Mouse (Mus musculus): ENCODE results near the gene Gm17332. TPM values are rescaled to one million over a fixed set of nuclear protein-coding genes. Genes with fewer than 3 reads are reported as not detected.
"Not testable (repeated sequence)": the region's sequence is repeated elsewhere in the genome, so short reads cannot be mapped to it uniquely, and the experiment has no call there.

Gm17332 gene
- polyA plus RNA-seq, 1 experiment, result not detected

DNA sequence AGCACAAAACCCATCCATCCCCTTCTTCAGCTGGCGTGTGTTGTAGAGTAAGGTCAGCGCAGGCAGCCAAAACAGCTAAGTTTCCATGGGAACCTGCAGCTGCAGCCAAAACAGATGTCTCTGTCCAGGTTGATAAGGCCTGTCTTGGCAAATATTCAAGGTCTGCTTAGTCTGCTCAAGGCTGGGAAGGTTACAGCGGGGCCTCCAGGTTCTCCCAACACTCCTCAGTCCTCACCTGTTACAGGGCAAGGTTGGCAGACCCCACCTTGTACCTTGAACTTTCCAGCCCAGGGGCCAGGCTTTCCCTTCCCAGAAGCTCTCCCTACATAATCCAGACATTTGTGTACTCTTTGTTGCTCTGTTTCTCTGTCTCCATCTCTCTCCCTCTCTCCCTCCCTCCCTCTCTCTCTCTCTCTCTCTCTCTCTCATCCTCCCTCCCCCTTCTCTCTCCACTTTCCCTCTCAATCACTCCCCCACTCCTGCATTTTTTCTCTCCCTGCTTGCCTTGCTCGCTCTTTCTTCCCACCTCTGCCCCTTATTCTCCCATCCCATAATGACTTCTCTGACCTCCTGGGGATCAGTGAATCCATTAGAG is 12.1 kb downstream of the Gm17332 start:
- DNase-seq, result no peak
- no peak overlapping the region for H3K27ac ChIP-seq (ENCODE audit: control insufficient read depth, insufficient read depth, low read length)

DNA sequence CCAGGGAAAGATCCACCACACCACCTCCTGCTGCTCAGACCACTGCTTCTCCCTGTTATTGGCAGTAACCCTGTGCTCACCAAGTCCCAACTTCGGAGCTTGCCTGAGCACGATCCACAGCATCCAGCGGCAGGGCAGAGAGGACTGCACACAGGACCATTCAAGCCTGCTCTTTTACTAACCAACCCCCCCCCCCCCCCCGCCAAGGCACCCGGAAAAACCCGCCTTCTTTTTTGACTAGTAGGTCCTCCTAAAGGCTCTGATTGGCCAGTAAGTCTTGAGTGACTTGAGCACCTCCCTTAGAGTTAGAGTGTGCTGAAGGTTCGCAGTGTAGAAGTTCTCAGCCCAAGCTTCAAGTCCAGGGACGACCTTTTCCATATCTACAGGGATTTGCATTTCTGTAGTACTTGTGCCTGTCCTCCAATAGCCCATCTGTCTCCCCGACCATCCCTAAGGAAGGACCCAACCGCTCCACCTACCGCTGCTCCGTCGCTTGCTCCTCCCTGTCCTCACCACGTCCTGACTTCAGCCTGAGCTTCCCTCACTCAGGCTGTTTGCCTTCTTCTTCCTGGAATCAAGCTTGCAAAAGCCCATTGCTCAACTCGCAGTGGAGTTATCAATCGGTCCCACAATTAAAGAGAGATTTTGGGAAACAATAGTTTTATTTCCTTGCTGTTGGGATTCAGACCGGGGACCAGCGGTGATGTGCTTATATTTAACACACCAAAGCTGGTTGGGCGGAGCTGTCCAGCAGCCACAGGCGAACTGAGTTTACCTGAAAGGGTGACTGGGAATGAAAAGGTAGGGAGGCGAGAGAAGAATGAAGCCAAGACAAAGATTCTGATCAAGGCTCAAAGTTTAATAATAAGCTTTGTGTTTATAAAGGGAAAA is 12.9 kb downstream of the Gm17332 start:
- H3K27ac ChIP-seq (ENCODE audit: control insufficient read depth, insufficient read depth, low read length), result no peak overlapping the region

More for the DNA sequence above, 12.1 kb downstream of the Gm17332 start:
- Histone ChIP-seq H3K4me3 (ENCODE audit: control insufficient read depth, insufficient read depth, low read length) (no peak overlapping the region), H3K36me3 (ENCODE audit: control insufficient read depth, insufficient read depth, low read length) (no peaks in the 10 kb centered on the region), H3K4me1 (replicated peaks; ENCODE audit: control insufficient read depth, insufficient read depth, low read length) (no peaks in the 10 kb centered on the region), H3K27me3 (ENCODE audit: control insufficient read depth, insufficient read depth, low read length) (no peaks in the 10 kb centered on the region)
- TF ChIP-seq CTCF (IDR thresholded peaks at IDR 0.05; ENCODE audit: borderline replicate concordance, control insufficient read depth, extremely low read depth, insufficient read depth, low read length, poor library complexity) (no peak), POLR2A (IDR thresholded peaks at IDR 0.05; ENCODE audit: control insufficient read depth, extremely low read depth, insufficient read depth, low read length, poor library complexity) (no peak)
- 21% methylated on average over 4 of the region's 4 CpGs for WGBS

GRCm38 (mm10) chr11:31168831-31169160 is 13.5 kb downstream of the Gm17332 start:
- no peak for TF ChIP-seq CTCF (IDR thresholded peaks at IDR 0.05; ENCODE audit: borderline replicate concordance, control insufficient read depth, extremely low read depth, insufficient read depth, low read length, poor library complexity)
- TF ChIP-seq POLR2A (IDR thresholded peaks at IDR 0.05; ENCODE audit: control insufficient read depth, extremely low read depth, insufficient read depth, low read length, poor library complexity), result no peak
- Histone ChIP-seq H3K27ac (ENCODE audit: control insufficient read depth, insufficient read depth, low read length) (no peak overlapping the region), H3K4me3 (ENCODE audit: control insufficient read depth, insufficient read depth, low read length) (no peak overlapping the region), H3K36me3 (ENCODE audit: control insufficient read depth, insufficient read depth, low read length) (no peaks in the 10 kb centered on the region), H3K27me3 (ENCODE audit: control insufficient read depth, insufficient read depth, low read length) (no peaks in the 10 kb centered on the region), H3K4me1 (replicated peaks; ENCODE audit: control insufficient read depth, insufficient read depth, low read length) (no peaks in the 10 kb centered on the region)
- no peak for DNase-seq
- 57% methylated on average over 2 of the region's 2 CpGs for WGBS

More for the DNA sequence above, 12.9 kb downstream of the Gm17332 start:
- no peak for TF ChIP-seq POLR2A (IDR thresholded peaks at IDR 0.05; ENCODE audit: control insufficient read depth, extremely low read depth, insufficient read depth, low read length, poor library complexity)
- TF ChIP-seq CTCF (IDR thresholded peaks at IDR 0.05; ENCODE audit: borderline replicate concordance, control insufficient read depth, extremely low read depth, insufficient read depth, low read length, poor library complexity), result no peak
- no peak for DNase-seq
- Histone ChIP-seq H3K27me3 (ENCODE audit: control insufficient read depth, insufficient read depth, low read length) (no peaks in the 10 kb centered on the region), H3K36me3 (ENCODE audit: control insufficient read depth, insufficient read depth, low read length) (no peaks in the 10 kb centered on the region), H3K4me1 (replicated peaks; ENCODE audit: control insufficient read depth, insufficient read depth, low read length) (no peaks in the 10 kb centered on the region), H3K4me3 (ENCODE audit: control insufficient read depth, insufficient read depth, low read length) (no peak overlapping the region)
- WGBS, result 7% methylated on average over 21 of the region's 21 CpGs

GRCm38 (mm10) chr11:31157021-31157420 is 25.2 kb downstream of the Gm17332 start:
- TF ChIP-seq POLR2A (IDR thresholded peaks at IDR 0.05; ENCODE audit: control insufficient read depth, extremely low read depth, insufficient read depth, low read length, poor library complexity), result no peak
- TF ChIP-seq CTCF (IDR thresholded peaks at IDR 0.05; ENCODE audit: borderline replicate concordance, control insufficient read depth, extremely low read depth, insufficient read depth, low read length, poor library complexity), result no peak
- Histone ChIP-seq H3K36me3 (ENCODE audit: control insufficient read depth, insufficient read depth, low read length) (no peaks in the 10 kb centered on the region), H3K27me3 (ENCODE audit: control insufficient read depth, insufficient read depth, low read length) (no peaks in the 10 kb centered on the region), H3K4me1 (replicated peaks; ENCODE audit: control insufficient read depth, insufficient read depth, low read length) (no peaks in the 10 kb centered on the region), H3K4me3 (ENCODE audit: control insufficient read depth, insufficient read depth, low read length) (no peak overlapping the region), H3K27ac (ENCODE audit: control insufficient read depth, insufficient read depth, low read length) (no peak overlapping the region)
- WGBS, result 90% methylated on average over 3 of the region's 3 CpGs
- no peak for DNase-seq

DNA sequence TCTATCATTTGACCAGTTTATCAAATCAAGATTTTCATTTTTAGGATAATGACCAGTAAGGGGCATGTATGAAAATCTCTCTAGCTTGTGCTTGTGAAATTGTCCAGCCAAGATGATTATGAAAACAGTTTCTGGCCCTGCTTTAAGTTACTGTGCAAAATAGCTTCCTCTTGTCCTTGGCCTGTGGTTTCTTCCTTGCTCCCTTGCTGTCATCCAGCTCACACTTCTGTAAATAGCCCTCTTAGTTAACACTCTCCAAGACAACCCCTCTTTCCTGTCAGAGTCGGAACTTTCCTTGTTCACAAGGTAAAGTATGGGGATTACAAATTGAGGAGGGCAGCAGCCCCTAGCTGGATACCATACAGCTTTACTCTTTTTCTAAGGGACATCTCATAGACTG is 43.9 kb downstream of the Gm17332 start:
- H3K27me3 ChIP-seq (ENCODE audit: control insufficient read depth, insufficient read depth, low read length); H3K27ac ChIP-seq (ENCODE audit: control insufficient read depth, insufficient read depth, low read length); H3K4me3 ChIP-seq (ENCODE audit: control insufficient read depth, insufficient read depth, low read length); DNase-seq; H3K4me1 ChIP-seq (replicated peaks; ENCODE audit: control insufficient read depth, insufficient read depth, low read length); H3K36me3 ChIP-seq (ENCODE audit: control insufficient read depth, insufficient read depth, low read length): not testable (repeated sequence)
- 37% methylated on average over 1 of the region's 1 CpGs for WGBS

DNA sequence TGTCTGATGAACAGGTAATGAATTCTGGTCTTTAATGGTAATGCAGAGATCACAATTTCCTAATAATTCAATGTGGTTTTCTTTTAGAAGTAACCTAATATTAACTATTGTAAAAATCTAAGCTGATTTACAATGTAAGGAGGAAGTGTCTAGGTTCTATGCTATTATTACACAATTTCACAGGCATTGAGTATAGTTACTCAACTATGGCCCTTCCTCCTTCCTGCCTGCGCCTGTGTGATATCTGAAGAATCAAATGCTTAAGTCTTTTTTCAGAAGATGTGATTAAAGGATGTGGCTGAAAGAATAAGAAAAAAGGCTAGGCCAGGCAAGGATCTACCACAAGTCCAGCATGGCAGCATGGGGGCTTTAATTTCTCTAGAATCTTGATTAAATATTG is 47.4 kb downstream of the Gm17332 start:
- 97% methylated on average over 1 of the region's 1 CpGs for WGBS
- not testable (repeated sequence) for DNase-seq; H3K4me3 ChIP-seq (ENCODE audit: control insufficient read depth, insufficient read depth, low read length); H3K4me1 ChIP-seq (replicated peaks; ENCODE audit: control insufficient read depth, insufficient read depth, low read length); H3K27ac ChIP-seq (ENCODE audit: control insufficient read depth, insufficient read depth, low read length); H3K27me3 ChIP-seq (ENCODE audit: control insufficient read depth, insufficient read depth, low read length); H3K36me3 ChIP-seq (ENCODE audit: control insufficient read depth, insufficient read depth, low read length)

- not testable (repeated sequence) for H3K4me1 ChIP-seq (replicated peaks; ENCODE audit: control insufficient read depth, insufficient read depth, low read length); H3K4me3 ChIP-seq (ENCODE audit: control insufficient read depth, insufficient read depth, low read length); H3K36me3 ChIP-seq (ENCODE audit: control insufficient read depth, insufficient read depth, low read length); H3K27ac ChIP-seq (ENCODE audit: control insufficient read depth, insufficient read depth, low read length); DNase-seq; H3K27me3 ChIP-seq (ENCODE audit: control insufficient read depth, insufficient read depth, low read length)
- WGBS, result 70% methylated on average over 4 of the region's 4 CpGs
These were observed 48.5 kb downstream of the Gm17332 start for GRCm38 (mm10) chr11:31133726-31134125.

Other genes starting within 250 kb of the Gm17332 start
- gene Erlec1, start 228.1 kb downstream of the Gm17332 start, polyA plus RNA-seq (2012; rRNA removed), result 17.2 and 19.8 TPM in 2 replicates
- 2.3 and 3.2 TPM in 2 replicates for gene Chac2, start 196.1 kb downstream of the Gm17332 start, polyA plus RNA-seq (2012; rRNA removed)
- gene Stc2, start 187.6 kb upstream of the Gm17332 start, polyA plus RNA-seq (2012; rRNA removed), result 1.9 and 2.1 TPM in 2 replicates

Data from thymus, adult 2 months (tissue).